ENCODE assay signal across 26 mouse cellular contexts in the genomic region with DNA sequence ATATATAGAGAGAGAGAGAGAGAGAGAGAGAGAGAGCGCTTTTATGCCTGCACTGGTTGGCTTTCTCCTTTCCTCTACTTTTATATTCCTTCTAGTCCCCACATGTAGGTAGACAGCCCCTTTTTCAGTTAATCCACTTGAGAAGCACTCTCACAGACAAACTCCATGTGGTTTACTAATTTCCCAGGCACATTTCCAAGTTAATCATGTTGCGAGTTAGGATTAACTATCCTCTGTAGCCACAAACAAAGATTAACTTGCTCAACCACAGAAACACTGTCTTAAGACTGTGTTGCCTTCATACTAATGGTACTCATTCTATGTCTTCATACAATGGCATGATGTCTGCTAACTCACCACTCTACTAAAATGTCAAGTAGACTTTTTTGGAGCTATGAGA.
"Had no signal": no experiment of that assay in that cellular context is flagged by ENCODE, and none has a peak within 500 bp of the region (broad histone marks: within the 10 kb centered on the region; RNA-seq: fewer than 3 reads in every experiment).

No protein-coding gene starts in this region.

- H3K4me1 ChIP-seq: embryonic facial prominence, embryonic 15.5 days; forebrain, embryonic 10.5 days had no signal

- DNase-seq: cerebellum, adult 2 months; cerebellum, adult 8-10 months; cerebellum, adult 9-10 months; cerebellum, adult 9-11 months; cerebellum, postnatal 10 days; cerebellum, postnatal 14 days; cerebellum, postnatal 25 days; cerebellum, postnatal 36 days; embryo, embryonic 11 days; forebrain, postnatal 0 days; gastrocnemius, adult 2 months; gastrocnemius, postnatal 10 days; gastrocnemius, postnatal 14 days; gastrocnemius, postnatal 25 days; gastrocnemius, postnatal 36 days; heart, adult 18-20 months; heart, adult 2 months had no signal

- H3K36me3 ChIP-seq: embryonic facial prominence, embryonic 10.5 days; embryonic facial prominence, embryonic 12.5 days; embryonic facial prominence, embryonic 13.5 days; embryonic facial prominence, embryonic 15.5 days; forebrain, embryonic 10.5 days; forebrain, embryonic 12.5 days; forebrain, embryonic 15.5 days had no signal

- H3K4me3 ChIP-seq: embryonic facial prominence, embryonic 10.5 days; embryonic facial prominence, embryonic 12.5 days; embryonic facial prominence, embryonic 13.5 days; embryonic facial prominence, embryonic 15.5 days; erythroblast, embryonic 14.5 days; forebrain, embryonic 10.5 days; forebrain, embryonic 12.5 days; forebrain, embryonic 13.5 days; forebrain, embryonic 15.5 days; gastrocnemius, adult 2 months; heart, adult 2 months had no signal

- H3K27ac ChIP-seq: embryonic facial prominence, embryonic 10.5 days; embryonic facial prominence, embryonic 12.5 days; embryonic facial prominence, embryonic 13.5 days; embryonic facial prominence, embryonic 15.5 days; forebrain, embryonic 10.5 days; forebrain, embryonic 12.5 days; forebrain, embryonic 13.5 days; gastrocnemius, adult 2 months; heart, adult 2 months had no signal

- H3K27me3 ChIP-seq: embryonic facial prominence, embryonic 12.5 days; embryonic facial prominence, embryonic 13.5 days; embryonic facial prominence, embryonic 15.5 days; forebrain, embryonic 12.5 days; forebrain, embryonic 13.5 days; forebrain, embryonic 15.5 days had no signal
